Mouse (Mus musculus) spleen, embryonic (tissue): ENCODE data around the gene Adcy2.

Source experiments
- CTCF ChIA-PET: fragments of 350-600 bp; sonication (Branson Sonifier 250); formaldehyde crosslinking; loops from one replicate; lab custom pipeline; 2022; lab: Charles Lee

Gene Adcy2

DNA sequence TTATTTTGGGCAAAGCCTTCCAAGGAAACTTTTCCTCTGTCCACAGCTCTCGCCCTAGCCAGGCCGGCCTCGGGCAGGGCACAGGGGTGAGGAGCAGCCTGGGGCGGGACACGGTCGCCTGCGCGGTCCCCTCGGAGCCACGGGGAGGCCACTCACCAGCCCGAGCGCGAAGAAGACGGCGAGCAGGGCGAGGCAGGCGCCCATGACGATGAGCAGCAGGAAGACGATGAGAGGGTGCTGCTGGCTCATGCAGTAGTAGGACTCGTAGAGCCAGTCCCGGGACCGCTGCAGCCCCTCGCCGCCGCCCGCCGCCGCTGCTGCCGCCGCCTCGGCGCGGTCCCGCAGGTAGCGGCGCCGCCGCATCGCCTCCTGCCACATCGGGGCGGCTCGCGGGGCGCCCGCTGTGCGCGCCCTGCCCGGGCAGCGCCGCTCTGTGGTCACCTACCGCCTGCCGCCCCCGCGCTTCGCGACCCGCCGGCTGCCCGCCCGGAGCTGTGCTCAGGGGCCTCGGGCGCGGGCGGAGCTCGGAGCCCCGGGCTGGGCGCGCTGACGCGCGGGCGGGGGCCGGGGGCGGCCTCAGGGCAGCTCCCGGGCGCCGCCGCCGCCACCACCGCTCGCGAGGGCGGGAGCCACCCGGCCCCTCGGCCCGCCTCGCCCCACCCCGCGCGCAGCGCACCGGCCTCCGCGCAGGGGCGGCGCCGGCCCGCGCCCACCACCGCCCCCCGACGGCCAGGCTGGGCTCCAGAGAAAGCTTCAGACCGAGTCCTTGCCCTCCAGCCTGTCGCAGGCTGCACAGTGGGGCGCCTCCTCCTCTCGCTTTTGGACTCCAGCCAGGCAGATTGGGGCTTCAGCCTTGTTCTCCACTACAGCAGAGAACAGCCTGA, at the start of gene Adcy2:
Gene Adcy2 (minus strand): TSS at position 624 of the 884 bp plus-strand sequence.
- CTCF ChIA-PET, result no interaction called here

DNA sequence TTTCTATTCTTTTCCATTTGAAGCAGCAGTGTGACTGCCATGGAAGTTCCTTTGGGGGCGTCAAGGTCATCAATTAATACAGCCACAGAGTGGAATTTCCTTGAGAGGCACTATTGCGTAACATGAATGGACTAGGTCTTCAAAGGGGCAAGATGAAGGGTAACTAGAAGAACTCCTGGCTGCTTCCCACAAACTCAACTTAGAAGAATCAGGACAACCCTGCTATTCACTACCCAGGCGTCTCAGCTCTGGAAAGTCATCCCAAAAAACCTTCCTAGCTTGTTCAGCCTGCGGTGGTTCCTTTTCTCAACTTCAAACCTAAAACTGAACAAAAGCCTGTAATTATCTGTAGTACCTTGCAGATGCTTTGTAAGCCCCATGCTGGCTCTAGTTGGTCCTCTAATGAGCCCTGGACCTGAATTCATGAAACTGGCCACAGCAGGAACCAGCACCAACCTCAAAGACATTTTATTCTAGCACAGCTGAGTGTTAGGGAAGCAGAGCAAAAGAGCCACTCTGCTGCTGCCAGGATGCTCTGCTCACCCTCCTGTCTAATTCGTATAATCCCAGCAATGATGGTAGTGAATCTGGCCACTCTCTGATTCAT, 37.8 kb upstream of the Adcy2 start:
- CTCF ChIA-PET, result no interaction called here

DNA sequence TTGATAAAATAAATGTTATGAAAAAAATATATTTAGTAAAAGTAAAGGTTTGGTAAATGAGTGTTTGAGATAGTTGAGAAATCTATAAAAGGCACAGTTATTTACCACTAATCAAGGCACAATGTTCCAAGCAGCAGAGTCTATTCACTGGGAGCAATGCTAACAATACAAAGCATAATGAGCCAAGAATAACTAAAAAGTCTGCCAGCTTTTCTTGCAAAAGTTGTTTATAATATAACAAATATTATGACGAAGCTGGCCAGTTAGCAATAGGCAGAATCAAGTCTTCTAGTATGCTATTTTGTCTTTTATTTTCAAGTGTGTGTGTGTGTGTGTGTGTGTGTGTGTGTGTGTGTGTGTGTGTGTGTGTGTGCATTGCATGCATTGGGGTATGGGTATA, 35.3 kb upstream of the Adcy2 start:
- CTCF ChIA-PET, result no interaction called here

DNA sequence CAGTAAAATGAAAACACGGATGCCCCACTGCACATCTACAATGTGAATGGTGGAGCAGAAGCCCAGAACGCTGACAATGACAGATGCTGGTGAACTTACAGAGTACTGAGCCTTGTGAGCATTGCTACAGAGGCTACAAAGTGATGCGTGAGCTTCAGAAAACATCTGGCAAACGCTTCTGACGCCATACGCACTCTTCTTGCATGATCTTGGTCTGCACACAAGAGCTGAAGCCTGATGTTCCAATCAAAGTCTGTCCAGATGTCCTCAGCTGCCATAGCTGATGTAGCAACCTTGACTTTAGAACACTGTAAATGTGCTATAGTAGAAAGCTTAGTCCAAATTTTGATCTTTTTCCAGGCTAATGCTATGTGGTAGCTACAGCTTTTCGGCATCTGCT, 34.2 kb upstream of the Adcy2 start:
- CTCF ChIA-PET, result no interaction called here

DNA sequence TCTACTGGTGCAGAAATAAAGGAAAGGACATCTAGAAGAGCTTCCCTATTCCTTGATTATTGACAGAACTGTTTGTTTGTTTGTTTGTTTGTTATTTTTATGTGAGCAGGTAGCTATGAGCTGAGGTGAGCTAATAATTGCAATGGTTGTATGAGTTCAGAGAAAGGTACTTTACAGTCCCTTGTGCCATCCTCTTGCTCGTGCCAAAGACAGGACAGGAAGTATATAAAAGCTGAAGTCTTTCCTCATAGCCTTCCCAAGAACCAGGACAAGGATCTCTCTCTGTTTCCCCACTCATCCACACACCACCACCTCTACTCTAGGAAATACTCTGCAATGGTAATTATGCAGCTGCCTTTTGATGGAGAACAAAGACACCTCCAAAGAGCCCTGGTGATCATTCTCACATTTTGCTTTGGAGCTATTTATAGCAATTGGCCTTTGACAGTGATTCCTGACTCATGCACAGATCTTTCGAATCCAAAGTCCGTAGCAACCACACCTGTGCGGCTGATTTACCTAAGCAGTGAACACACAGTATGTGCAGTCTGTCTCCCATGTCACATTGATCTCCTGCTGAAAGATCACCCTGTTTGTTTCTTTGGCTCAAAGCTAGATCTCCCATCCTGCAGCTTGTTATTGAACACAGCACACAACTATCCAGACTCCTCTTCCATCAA, 29.9 kb upstream of the Adcy2 start:
- CTCF ChIA-PET, result no interaction called here

DNA sequence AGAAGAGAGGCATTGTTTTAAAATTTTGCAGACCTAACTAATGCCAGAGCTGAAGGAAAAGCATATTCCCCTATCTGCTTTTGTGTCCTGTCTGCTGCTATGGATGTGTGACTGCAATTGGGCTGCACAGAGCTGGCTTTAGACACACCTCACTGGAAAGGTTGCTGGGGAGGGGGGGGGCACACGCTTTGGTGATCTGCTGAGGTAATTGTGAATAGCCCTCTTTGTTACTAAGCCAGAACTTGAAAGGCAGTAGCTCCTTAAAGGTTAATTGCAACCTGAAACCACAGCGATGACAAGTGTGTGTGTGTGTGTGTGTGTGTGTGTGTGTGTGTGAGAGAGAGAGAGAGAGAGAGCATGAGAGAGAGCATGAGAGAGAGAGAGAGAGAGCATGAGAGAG, 25.6 kb upstream of the Adcy2 start:
- CTCF ChIA-PET, result no interaction called here

DNA sequence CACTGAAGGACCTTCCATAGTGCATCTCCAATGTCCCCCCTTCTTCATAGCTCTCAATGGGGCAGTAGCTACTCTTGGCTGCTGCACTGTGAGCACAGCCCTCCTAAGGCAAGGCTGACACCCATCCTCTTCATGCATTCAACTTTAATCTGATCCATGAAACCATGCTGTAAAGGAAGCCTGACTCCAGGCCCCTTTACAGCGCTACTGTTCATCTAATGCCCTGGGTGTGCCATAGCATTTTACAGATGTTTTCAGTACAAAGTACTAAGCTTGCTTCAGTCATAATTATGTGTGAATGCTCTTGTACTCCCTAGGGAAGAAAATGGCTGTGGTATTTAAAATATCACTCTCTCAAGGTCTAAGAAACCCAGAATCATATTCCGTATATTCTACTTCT, 23.9 kb upstream of the Adcy2 start:
- CTCF ChIA-PET, result no interaction called here

DNA sequence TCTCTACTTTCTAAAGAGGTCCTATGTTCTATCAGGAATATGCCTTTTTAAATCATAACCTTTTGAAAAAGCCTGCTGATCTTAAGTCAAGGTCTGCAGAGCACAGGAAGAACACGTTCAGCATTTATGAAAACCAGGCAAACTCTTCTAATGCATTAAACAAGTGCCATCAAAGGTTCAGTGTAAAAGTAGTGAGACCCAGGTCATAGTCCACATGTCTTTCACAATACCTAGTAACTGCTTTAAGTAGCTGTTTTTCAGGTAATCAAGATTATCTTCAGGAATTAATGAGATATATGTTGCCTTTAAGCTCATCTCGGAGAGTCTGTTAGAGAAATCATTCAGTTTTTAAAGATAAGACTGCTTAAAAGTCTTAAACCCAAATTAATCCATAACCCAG, 21.2 kb upstream of the Adcy2 start:
- CTCF ChIA-PET, result no interaction called here

DNA sequence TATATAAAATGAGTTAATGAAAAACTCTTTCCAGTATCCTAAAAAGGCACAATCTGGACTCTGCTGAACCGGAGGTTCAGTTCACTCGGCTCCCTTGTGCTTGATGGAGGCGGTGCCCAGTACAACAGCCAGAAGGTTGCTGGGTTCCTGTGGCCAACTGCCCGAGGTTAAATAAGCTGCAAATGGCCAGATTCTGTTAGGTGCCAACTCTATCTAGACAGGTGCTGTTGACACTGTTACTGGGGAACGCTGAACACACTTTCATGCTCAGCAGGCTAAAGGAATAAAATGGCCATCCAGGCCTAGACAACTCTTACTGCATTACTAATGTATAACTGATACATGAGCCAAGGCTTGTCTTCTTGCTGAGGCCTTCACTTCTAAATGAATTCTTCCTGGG, 7.6 kb upstream of the Adcy2 start:
- CTCF ChIA-PET, result no interaction called here

DNA sequence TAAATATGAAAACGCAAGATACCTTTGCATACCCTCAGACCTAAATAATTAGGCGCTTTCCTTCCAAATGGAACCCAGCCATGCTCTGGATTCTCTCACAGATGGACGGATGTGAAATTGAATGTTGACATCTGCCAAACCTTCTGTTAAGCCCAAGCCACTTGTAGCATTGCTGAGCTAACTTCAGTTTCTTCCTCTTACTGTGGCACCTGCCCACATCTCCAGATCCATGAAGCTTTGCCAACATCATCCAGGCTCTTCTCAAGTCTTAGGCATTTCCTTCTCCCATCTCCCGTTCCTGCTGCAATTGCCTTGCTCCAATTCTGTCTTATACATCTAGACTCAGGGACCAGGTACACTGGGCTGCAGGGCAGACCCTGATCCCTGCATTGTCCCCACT, 6.8 kb upstream of the Adcy2 start:
- CTCF ChIA-PET, result no interaction called here

DNA sequence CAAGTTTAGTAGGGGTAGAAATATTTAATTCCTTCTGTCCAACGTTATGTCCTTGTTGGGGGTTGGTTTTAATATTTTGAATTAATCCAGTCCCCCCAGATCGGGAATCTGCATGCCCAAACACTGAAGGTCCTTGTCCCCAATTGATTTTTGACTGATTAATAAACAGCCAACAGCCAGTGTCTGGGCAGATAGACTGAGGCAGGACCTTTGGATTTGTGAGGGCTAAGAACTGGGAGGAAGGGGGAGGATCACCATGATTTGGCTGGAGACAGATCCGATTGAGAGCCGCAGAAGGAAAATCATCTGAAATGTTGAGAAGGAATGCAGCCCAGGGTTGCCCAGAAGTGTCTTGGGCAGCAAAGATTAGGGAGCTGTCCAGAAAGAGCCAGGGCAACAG, 5.1 kb upstream of the Adcy2 start:
- CTCF ChIA-PET, result no interaction called here

DNA sequence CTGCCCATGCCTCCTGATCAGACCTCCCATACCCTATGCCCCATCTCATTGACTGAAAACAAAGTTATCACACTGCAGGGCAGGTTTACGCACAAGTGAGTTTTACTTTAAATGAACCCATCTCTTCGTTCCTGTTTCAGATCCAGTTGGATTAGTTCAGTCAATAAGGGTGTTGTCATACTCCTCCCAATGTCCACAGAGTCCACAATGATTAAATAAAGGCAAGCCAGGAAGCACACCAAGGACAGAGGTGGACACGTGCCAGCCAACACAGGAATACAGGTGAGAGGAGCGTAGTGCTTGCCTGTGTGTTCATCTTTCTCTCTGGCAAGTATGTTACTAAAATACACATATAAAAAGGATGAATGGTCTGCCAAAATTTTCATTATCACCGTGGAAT, 3.3 kb upstream of the Adcy2 start:
- CTCF ChIA-PET, result no interaction called here

DNA sequence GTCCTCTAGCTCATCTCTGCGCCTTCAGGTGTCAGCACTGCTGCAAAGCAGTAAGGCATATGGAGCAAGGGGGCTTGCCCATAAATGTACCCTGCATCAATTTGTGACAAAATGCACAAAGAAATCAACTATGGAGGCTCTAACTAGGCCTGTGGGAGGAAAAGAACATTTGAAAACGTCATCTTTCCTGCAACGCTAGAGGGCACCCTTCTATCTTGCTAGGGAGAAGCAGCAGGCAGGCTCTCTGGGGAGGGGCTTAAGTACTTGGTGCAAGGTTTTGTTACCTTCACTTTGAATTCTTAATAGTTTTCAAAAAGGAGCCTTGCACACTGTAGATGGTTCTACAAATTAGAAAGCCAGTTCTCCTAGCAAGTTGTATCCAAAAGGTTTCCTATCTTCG, 2.8 kb upstream of the Adcy2 start:
- CTCF ChIA-PET, result no interaction called here

DNA sequence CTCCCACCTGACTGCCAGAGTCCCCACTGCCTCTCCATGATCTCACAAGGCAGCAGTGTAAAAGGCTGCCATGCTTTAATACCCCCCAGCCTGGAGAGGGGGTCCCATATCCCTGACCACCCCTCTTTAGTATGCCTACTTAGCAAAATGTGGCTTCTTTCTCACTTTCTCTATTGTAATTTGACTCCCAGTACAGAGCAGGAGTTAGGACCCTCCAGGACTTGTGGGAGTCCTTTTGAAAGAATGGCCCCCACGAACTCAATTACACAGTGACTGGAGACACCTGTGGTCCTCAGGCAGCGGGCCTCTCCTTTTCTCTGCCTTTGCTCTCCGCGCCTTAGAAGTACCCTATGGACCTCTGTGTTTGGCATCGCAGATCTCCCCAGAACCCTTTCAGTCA, 485 bp upstream of the Adcy2 start:
- CTCF ChIA-PET, result no interaction called here

DNA sequence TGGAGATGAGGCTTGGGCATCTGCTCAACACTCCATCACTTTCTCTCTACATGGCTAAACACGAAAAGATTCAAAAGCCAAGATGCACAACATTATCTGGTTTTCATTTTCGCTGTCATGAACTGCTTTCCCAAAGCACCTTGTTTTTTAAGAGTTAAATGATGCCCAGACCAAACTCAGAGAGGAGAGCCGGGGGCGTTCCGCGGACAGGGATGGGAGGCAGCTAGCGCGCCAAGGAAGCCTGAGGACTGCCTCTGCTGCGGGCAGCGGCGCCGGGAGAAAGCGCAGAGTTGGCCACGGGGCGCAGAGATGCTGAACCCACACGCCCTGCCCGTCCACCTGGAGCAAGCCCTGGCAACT, 803 bp downstream of the Adcy2 start:
- CTCF ChIA-PET, result no interaction called here

DNA sequence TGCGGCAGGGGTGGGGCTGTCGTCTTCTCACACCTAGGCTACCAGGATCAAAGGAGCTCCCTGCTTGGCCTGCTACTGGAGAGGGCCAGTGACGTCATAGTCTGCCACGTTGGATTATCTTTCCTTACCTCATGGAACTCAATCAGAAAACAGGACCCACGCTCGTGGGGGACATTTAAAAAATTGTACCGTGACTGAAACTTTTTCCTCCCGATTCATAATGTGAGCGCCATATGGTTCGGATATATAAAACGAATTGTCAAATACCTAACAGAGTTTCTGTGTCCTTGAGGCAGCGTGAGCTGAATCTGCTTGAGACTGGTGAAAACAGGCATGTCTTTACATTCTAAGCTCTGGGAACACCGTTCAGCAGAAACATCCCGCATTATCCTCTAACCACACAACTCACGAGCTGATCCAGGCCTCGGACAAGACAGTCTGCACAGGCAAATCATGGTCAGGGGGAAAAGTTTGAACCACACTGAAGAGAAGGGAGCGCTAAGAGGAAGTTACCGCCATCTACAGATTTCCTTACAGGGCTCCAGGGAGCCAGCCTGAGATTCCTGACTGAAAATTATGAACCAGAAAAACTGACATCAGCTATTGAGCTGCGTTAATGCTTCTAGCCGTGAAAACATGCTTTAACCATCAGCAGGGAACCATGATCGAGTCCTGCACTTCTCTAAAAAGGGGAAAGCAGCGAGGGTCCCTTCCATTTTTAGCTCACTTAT, 1.4 kb downstream of the Adcy2 start:
- CTCF ChIA-PET, result no interaction called here

DNA sequence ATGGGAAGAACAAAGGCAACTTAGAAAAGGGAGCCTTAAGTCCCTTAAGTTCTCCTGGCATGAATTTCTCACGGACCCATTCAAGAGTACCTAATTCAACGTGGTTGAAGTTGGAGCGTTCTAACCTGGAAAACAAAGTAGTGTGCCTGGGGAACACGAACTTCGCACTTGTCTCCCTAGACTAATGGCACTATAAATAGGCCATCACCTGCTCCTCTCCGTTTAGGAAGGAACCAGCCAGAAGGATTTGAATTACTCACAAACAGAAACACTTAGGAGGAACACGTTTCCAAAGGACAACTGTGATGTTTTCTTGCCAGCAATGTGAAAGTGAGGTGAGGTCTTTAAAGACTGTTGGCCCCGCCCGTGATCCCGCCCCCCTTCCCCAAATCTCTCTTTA, 2.0 kb downstream of the Adcy2 start:
- CTCF ChIA-PET, result no interaction called here

DNA sequence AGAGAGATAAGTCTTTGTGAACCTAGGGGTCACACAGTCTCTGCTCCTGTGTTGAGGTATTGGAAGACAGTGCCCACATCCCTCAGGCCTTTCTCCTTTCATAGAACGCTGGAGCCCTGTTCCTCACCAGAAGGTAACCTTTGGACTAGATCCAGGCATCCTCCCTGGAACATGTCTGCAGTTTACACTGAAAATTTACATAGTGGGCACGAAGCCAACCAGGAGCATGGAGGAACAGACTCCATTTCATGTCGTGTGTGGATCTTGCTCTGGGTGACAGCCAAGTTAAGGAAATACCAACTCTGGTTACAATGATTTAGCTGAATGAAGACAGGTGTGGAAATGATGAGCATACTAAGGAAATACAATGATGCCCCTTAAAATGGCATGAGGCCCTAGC, 2.7 kb downstream of the Adcy2 start:
- CTCF ChIA-PET, result no interaction called here

DNA sequence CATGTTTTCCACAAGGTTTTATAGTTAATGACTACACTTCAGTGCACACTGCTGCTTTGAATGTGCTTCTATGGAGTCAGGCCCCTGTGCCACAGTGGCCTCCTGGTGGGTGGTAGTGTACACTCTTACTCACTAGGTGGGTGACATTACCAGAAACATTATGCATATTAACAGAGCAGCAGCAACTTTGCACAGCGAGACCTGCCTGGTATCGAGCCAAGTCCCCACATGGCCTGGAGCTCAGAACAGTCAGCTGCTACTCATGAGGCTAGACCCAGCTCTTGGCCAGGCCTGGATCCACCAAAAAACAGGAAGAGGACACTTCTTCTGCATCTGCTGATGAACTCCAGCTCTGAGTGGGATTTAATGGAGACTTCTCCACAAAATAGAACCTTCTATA, 13.6 kb downstream of the Adcy2 start:
- CTCF ChIA-PET, result no interaction called here

DNA sequence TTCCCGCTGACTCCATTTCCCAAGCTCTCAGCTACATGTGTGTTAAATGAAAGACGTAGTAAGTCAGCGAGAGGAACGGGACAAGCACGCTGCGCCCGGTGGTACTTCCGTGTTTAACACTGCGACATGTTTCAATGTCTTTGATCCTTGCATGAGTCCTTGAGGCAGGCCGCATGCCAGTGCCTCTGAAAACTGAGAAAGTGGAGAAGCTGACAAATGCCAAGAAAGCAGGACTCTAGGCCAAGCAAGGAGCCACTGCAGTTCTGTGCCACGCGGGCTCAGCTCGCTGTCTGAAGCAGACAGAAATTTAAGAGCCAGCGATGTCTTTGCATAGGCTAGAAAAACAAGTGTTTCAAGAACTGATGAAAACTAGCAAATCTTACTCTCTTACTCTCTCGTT, 15.3 kb downstream of the Adcy2 start:
- CTCF ChIA-PET, result no interaction called here

DNA sequence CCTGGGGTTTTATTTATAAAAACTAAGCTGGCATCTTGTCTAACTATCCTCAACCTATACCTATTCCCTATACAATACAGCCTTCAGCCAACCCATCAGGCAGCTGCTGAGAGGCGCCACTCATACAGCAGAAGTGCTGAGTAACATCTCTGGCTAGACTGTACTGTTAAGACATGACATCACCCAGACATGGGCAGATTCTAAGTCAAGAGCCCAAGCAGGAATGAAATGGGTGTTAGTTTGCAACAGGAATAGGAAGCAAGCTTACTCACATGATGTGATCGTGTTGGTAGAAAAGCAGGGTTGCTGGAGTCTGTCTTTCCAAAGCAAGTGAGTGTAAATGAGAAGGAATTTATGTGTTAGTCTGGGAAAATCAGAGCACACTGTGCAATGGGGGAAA, 18.3 kb downstream of the Adcy2 start:
- CTCF ChIA-PET, result no interaction called here

DNA sequence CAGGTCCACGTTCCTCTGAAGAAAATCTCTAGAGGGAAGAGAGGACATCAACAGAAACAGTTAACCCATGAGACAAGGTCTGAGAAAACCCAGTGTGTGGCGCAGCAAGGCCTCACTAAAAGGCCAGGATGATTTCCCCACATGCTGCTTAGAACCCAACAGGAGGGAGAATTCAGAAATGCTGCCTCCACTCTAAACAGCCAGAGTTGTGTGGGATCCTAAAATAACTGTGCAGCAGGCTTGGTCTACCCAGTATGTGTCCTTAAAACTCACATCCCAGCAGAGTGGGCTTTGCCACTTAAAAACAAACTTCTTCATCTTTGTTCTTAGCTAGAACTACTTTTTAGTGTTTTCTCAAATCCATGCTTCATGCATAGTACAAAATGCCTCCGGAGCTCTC, 26.2 kb downstream of the Adcy2 start:
- CTCF ChIA-PET, result no interaction called here
